Mouse (Mus musculus) heart, postnatal 36 days (tissue): ENCODE data around the gene Vmn1r93. TPM values are rescaled to one million over a fixed set of nuclear protein-coding genes. Genes with fewer than 3 reads are reported as not detected.
"Not testable (repeated sequence)": the region's sequence is repeated elsewhere in the genome, so short reads cannot be mapped to it uniquely, and the experiment has no call there.

Experiments
- DNase-seq, 2 experiments: peaks; one replicate each; pipeline ENCODE4 v3.0.0; 2021 to 2022
- intact Hi-C: fragments of 180-260 bp; cut with DNase I; formaldehyde crosslinking; loops from one replicate; pipeline ENCODE4 v1.15.1; 2025
- total RNA-seq, 2 experiments: library from RNA; stranded (reverse); gene quantifications; 2 replicates each; pipeline ENCODE4 v1.2.3; 2021

Vmn1r93 gene
- total RNA-seq: not detected

DNA sequence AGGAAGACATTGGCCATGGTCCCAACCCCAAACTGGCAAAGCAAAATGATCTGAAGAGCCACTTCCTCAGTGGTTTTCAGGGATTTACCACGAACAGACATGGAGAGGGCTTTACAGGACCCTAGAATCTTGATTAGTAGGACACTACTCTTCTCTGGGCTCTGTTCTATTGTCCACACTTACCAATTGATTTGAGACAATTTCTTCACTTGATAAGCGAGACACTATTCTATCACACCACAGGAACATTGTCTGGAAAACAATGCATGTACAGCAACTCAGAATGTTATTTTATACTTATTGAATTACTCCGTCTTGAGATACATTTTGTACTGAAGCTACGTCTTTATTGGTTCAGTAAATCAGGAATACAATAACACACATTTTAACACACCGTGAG lies at the start of gene Vmn1r93:
TSS of gene Vmn1r93 (minus strand) at position 101 of the 400 bp plus-strand sequence.
- intact Hi-C loops, DNase-seq: not testable (repeated sequence)

GRCm38 (mm10) chr7:20168277-20168676 lies 29.4 kb upstream of the Vmn1r93 start, which contains the start of gene Vmn1r94:
Gene Vmn1r94 (minus strand): TSS chr7:20168377.
- DNase-seq, intact Hi-C loops: not testable (repeated sequence)

DNA sequence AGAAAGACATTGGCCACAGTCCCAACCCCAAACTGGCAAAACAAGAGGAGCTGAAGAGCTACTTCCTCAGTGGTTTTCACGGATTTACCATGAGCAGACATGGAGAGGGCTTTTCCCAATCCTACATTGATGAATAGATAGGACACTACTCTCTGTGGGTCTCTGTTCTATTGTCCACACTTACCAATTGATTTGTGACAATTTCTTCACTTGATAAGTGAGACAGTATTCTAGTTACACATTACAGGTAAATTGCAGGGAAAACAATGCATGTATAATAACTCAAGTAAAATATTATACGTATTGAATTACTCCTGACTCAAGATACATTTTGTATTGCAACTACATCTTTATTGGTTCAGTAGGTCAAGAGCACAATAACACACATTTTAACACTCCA lies 16.4 kb downstream of the Vmn1r93 start, which contains the start of gene Gm16442:
TSS of gene Gm16442 (minus strand) at position 101 of the 400 bp plus-strand sequence.
- intact Hi-C loops, DNase-seq: not testable (repeated sequence)

- DNase-seq, intact Hi-C loops: not testable (repeated sequence)
Observed at GRCm38 (mm10) chr7:20099380-20099779, 39.5 kb downstream of the Vmn1r93 start, which contains the start of gene Vmn1r91. Gene Vmn1r91 (plus strand): TSS chr7:20099680.

Other genes with a start within 250 kb of the Vmn1r93 start
- 10 to 100 TPM; 19.8 to 25.0 TPM for gene Pvr, start 217.9 kb downstream of the Vmn1r93 start, total RNA-seq
- 1 to 10 TPM; 1.4 TPM for gene Igsf23, start 188.3 kb downstream of the Vmn1r93 start, total RNA-seq
- not detected for gene Ceacam20, start 173.7 kb downstream of the Vmn1r93 start, total RNA-seq
- gene Nlrp9b, start 147.6 kb downstream of the Vmn1r93 start, total RNA-seq: not detected
- gene Vmn1r91, start 39.4 kb downstream of the Vmn1r93 start, total RNA-seq: not detected
- gene Gm16442, start 16.5 kb downstream of the Vmn1r93 start, total RNA-seq: not detected
- gene Vmn1r94, start 29.3 kb upstream of the Vmn1r93 start, total RNA-seq: not detected
- not detected for gene Vmn1r95, start 54.6 kb upstream of the Vmn1r93 start, total RNA-seq
- gene Gm6164, start 66.5 kb upstream of the Vmn1r93 start, total RNA-seq: not detected
- not detected for gene Gm4498, start 94.7 kb upstream of the Vmn1r93 start, total RNA-seq
- gene Gm5890, start 123.7 kb upstream of the Vmn1r93 start, total RNA-seq: not detected
- gene Gm4133, start 195.0 kb upstream of the Vmn1r93 start, total RNA-seq: not detected
- gene Gm5728, start 236.3 kb upstream of the Vmn1r93 start, total RNA-seq: not detected